Mouse (Mus musculus) yolk sac, embryonic 10.5 days (tissue): Measurements from ENCODE around the gene Pycr1.

Experiments
- DNase-seq: peaks from one replicate; pipeline ENCODE4 v3.0.0-alpha.2; 2017; ENCODE audit warnings: low spot score

The Pycr1 gene

GRCm38 (mm10) chr11:120657301-120657700, 13.7 kb upstream of the Pycr1 start:
- no peak for DNase-seq

- no peak for DNase-seq
These were observed 11.2 kb upstream of the Pycr1 start for GRCm38 (mm10) chr11:120654741-120655140.

GRCm38 (mm10) chr11:120651872-120652271, 8.3 kb upstream of the Pycr1 start:
- no peak for DNase-seq

DNA sequence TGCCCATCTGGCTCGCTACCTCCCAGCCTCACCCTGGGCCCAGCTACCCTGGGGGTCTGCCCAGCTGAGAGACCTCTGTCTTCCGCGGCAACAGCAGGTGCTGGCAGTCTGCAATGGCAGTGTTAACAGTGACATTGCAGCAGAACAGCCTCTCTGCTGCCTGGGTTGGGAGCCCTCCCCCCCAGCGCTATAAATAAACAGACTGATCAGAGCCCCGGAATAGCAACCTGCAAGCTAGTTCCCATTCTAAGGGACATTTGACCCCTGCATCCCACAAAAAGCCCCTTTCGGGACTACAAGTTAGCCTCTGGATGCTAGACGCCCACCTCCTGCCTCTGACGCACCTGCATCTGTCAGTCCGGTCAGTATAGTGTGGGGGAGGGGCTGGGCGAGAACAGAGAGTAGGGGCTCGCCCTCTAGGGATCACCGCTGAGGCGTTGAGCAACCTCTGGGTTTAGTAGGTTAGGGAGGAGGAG, 4.5 kb upstream of the Pycr1 start, which contains the start of gene Myadml2:
TSS of gene Myadml2 (minus strand) at position 158 of the 476 bp plus-strand sequence.
- DNase-seq, result peak; percentile 59

- DNase-seq, result no peak
These were observed 3.7 kb upstream of the Pycr1 start for GRCm38 (mm10) chr11:120647047-120647830.

DNA sequence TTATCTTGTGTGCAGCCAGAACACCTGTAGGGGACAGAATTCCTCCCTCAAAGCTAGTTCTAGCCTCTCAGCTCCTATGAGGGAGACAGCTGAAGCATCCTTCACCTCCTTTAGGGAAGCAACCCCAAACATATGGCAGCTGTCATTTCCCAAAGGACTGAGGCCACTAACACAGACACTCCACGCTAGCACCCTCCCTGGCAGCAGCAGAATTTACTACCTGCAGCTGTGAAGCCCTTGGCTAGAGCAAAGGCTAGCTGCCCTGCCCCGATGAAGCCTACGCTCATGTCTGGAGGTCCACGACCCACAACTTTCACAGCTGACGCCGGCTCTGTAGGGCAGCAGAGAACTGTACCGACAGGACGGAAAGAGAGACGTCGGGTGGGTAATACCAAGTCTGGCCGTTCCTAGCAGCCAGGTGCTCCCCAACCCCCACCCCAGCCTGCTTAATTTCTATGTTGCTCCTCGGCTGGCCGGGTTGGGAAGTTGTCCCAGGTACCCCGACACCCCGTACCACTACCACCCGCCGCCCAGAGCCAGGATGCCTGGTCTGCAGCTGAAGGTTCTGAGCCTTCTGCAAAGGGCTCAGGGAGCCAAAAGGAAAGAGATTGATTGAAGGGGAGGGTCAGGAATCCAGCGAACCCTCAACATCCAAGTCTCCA, 499 bp downstream of the Pycr1 start:
- no peak for DNase-seq

- no peak for DNase-seq
These were observed 1.7 kb downstream of the Pycr1 start for GRCm38 (mm10) chr11:120641869-120642268.

DNA sequence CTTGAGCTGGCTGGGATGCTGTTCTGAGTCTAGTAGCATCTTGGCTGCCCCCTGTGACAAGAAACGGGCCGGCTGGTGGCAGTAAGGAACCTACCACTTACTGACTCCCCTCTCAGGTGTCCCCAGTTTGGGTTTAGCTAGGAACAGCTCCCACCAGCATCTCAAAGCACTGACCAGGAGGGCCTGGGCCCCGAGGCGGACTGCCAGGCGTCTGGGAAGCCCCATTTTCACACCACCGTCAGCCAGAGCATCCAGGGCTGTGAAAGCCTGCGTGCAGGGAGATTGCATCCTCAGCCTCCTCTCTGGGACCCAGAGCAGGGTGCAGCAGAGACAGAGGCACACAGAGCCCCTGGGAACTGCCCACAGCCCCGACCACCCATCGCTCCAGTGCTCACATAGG, 2.3 kb downstream of the Pycr1 start:
- DNase-seq, result no peak

DNA sequence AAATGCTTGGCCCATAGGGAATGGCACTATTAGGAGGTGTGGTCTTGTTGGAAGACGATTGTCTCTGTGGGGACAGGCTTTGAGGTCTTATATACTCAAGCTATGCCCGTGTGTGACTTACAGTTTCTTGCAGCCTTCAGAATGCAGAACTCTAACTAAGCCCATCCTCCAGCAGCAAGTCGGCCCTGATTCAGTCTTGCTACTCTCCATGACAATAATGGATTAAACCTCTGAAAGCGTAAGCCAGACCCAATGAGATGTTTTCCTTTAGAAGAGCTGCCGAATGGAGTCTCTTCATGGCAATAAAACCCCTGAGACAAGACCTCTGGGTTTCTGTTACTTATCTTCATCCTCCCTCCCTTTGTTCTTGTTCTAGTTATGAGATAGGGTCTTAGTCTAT, 8.8 kb downstream of the Pycr1 start:
- DNase-seq, result no peak

DNA sequence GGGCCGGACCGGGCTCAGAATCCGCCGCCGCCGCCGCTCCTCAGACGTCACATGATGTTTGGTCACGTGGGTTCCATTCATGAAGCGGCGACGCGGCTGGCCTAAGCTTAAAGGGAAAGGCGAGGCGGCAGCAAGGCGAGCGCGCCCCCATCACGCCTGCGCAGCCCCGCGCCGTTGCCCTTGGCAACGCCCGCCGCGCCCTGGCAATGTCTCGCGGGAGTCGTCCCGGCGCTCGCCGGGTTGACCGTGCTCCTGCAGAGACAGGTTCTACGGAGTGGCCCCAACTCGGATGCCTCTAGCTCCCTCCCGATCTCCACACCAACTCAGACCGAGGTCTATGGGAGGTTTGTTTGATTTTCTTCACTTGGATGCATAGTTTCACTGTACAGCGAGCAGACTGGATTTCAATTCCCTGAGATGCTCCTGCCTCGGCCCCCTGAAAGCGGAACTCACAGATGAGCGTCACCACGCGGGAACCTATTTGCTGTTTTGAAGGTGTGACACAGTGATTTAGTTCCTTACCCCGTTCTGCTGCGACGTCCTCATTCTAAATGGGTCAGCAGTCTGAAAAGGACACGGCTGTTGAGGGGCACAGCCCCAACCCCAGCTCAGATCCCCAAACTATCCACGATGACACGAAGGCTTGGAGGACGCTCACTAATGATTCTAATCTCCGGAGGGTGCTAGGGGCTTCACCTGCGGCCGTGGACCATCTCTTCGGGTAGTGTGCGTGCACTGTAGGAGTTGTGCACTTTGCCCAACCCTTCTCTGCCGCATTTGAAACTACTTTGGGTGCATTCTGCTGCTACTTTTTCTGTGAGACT, 9.8 kb downstream of the Pycr1 start, which contains the start of gene Mafg:
TSS of gene Mafg (minus strand) at position 81 of the 824 bp plus-strand sequence.
- peak; percentile 95 for DNase-seq

DNA sequence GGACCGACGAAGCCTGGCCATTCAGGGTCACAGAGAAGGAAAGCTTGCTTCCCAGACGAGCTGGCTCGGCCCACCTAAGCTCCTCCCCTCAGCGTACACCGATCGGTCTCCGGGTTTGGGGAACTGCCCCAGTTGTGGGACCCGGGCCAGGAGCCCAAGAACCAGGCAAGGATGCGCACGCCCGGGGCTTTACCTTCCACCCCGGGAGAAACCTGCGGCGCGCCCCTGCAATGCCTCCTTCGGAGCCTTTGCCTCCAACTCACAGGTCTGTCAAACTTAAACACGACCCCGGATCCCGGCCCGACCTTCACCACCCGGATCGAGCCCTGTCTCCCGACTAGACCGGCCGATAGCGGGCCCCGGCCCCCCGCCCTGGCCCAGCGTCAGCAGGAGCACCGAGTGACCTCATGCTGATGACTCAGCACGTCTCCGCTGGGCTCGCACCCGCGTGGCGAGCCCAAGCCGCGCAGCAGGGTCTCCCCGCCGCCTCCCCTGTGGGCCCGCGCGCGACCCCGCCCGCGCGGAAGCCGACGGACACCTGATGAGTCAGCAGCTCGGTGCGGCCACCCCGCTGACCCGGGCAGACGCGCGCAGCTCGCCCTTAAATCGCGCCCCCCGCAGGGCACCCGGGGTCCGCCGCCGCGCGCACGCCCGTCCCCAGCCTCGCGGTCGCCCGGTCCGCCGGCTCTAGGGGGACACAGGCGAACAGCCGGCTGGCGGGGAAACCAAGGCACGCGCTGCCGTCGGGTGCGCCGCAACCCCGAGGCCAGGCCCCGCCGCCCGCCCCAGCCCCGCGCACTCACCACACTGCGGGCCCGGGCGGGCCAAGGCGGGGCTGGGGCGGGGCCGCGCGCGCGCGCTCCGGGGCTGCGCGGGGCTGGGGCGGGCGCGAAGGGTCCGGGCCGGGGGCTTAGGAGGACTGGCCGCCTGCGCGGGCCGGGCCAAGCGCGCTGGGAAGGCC, 10.7 kb downstream of the Pycr1 start:
- peak; percentile 81 for DNase-seq

DNA sequence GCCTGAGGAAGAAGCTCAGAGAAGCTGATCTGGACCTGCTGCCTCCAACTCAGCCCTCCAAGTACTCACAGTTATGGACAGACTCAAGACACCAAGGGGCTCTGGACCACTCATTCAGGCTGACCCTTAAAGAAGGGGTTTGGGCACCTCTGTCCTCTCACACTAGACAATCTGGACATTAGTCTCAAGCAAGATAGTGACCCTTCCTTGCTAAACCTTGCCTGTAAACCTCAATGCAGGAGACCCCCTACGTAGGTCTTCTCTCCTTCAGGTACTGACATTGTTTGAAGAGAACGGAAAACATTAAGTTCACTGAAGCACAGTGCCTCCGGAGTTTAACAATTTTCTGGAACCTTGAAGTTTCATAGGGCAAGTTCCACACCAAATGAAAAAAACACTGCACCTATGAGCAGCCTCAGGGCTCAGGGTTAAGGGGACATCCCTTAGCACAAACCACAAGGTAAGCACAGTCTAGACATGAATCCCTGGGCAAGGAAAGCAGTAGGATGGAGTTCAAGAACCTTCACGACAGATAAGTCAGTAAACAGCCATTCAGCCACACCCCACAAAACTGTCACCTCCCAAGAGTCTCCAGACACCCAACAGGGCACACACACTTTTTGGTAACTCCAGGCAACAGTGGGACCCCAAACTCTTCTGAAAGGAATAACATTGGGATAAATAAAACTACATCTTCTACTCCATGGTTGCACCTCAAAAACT, 11.7 kb downstream of the Pycr1 start:
- DNase-seq, result no peak

GRCm38 (mm10) chr11:120630881-120631725, 12.5 kb downstream of the Pycr1 start:
- DNase-seq, result peak; percentile 77

DNA sequence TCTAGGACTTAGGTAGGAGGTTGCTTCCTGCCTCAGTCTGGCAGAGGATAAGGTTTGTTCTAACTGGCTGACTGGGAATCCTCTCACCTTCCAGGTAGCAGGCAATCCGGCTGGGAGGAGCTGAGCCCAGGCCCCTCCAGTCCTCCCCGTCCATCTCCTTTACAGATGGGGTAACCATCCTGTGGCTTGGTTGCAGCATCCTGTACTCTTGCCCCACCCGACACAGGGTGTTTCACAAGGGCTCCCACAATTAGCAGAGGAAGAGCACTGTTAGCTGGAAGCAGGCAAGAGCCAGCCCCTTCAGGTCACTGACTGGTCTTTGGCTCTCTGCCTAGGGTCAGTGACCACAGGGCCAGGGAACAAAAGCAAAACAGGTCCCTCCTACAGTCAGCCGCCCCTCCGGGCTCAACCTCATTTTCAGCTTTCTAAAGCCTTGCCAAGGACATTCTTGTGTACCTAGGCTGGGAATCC, 13.1 kb downstream of the Pycr1 start:
- peak; percentile 77 for DNase-seq

GRCm38 (mm10) chr11:120629911-120630310, 13.7 kb downstream of the Pycr1 start:
- DNase-seq, result peak; percentile 74

DNA sequence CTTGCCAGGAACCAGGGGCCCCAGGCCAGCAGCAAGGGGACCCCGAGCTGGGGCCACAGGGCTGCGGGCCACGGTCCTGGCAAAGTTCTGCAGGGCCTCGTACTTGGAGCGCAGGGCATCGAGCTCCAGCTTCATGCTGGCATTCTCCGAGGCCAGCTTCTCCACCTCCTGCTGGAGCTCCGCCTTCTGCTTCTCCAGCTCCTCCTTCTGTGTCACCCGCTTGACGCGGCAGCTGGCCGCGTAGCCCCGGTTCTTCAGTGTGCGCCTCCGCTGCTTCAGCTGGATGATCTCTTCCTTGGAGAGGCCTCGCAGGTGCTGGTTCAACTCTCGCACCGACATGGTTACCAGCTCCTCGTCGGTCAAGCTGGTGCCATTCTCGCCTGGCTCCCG, 14.2 kb downstream of the Pycr1 start:
- DNase-seq, result no peak

DNA sequence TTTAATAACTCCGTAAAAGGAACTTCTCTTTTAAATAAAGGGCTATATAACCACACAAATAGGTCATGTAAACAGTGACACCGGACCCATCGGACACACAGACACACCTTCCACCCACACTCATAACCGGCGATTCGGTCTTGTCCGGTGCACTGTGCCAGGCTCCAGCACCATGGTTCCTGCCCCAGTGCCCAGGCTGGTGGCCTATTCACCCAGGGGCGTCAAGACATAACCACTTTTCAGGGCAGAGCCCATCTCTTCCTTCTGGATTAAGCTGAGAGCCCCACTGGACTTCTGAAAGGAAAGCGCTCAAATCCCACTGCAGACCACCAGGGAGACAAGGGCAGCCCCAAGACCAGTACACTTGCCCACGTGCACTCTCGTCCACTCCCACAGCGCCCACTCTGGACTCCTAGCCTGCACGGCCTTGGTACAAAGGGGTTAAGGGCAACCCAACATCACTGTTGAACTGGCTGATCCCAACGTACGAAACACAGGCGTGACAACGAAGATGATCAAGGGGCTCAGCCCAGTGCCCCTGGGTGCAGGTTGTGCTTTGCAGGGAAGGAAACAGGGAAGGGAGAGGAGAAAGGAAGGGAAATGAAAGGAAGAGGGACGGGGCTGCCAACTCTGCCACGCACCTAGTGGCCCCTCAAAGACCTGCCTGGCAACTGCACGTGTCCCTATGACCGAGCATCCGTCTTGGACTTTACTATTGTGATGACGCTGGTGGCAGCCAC, 14.8 kb downstream of the Pycr1 start:
- no peak for DNase-seq

DNA sequence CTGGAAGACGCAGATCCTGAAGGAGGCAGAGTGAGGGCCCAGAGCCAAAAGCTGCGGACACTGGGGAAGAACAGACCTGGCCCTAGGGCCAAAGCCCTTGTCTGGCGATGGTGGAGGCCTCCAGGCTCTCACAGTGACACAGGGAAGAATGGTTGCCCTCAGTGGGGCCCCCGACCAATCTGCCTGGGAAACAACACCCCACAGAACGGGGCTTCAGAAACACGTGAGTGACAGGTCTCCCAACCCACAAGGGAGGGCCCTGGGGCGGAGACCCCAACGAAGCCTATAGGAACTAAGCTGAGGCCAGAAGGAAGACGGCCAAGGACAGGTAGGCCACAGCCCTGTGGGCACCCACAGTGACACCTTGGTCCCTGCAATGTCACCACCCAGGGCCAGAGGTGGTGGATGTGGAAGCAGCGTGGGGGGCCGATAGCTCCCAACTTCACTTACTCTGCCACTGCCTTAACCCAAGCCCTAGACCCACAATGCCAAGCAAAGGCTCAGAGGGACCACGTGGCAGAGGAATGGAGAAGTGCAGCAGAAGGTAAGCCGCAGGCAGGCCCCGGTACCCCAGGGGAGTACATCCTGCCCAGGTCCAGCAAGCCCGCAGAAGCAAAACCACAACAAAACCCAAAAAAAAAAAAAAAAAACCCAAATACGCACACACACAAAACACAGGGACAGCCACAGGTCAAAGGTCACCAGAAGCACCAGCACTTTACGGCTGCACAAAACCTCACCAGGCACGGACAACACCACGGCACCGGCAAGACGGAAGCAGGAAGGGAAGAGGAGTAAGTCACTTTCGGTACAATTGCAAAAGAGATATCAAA, 15.9 kb downstream of the Pycr1 start:
- no peak for DNase-seq
